Mouse (Mus musculus) heart, adult 11 months (tissue): Measurements from ENCODE around the gene Pygo1.

Experiments used
- DNase-seq: peaks from one replicate; pipeline ENCODE4 v3.0.0; 2022

The Pygo1 gene

GRCm38 (mm10) chr9:72996167-72996566 is 70.7 kb downstream of the Pygo1 start:
- peak; percentile 79 for DNase-seq

GRCm38 (mm10) chr9:72996806-72997205 is 71.4 kb downstream of the Pygo1 start:
- DNase-seq, result no peak

- DNase-seq, result no peak
These were observed 75.0 kb downstream of the Pygo1 start for GRCm38 (mm10) chr9:73000487-73000886.

GRCm38 (mm10) chr9:73001314-73002011 is 76.0 kb downstream of the Pygo1 start:
- DNase-seq, result no peak
